12 mouse cellular contexts compared by ENCODE assay signal in the genomic region with DNA sequence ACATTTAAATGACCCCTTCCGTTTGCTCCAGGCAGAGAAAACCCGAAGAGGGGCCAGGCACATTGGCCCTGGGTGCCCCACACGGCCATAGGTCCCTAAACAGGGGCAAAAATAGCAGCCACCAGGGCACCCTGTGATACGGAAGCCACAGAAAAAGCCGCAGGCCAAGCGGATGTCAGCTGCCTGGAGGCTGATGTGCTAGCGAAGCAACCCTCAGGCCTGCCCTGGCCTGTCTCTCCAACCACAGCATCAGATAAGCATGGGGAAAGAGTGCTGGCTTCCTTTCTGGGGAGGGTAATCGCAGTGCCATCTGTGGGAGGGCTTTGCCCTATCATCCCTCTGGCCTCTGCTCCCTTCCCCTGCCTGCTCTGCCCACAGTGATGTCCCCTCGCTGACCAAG. TPM values are rescaled to one million over a fixed set of nuclear protein-coding genes. Genes with fewer than 3 reads are reported as not detected.
DNase-seq lines count a peak whose midpoint lies in the region; ATAC-seq lines count a peak whose summit lies in the region.
"Had no signal": no experiment of that assay in that cellular context is flagged by ENCODE, and none has a peak within 500 bp of the region (broad histone marks: within the 10 kb centered on the region; RNA-seq: fewer than 3 reads in every experiment).

No protein-coding gene starts in this region.

- ATAC-seq in midbrain, embryonic 15.5 days (replicated peaks) = no peak
- peak; percentile 58 for ATAC-seq in embryonic facial prominence, embryonic 14.5 days (ENCODE audit: low read depth)
- peak; percentile 74 for ATAC-seq in monocyte, adult 5-6 weeks (replicated peaks; ENCODE audit: insufficient number of reproducible peaks, low FRiP score, low TSS enrichment, poor library complexity, severe bottlenecking)

- H3K9me3 ChIP-seq in midbrain, embryonic 10.5 days (replicated peaks) = no peaks in the 10 kb centered on the region
- no peaks in the 10 kb centered on the region for H3K9me3 ChIP-seq in midbrain, embryonic 15.5 days
- no peaks in the 10 kb centered on the region for H3K9me3 ChIP-seq in embryonic facial prominence, embryonic 14.5 days (ENCODE audit: control insufficient read depth, low read length)
- H3K9me3 ChIP-seq: heart, embryonic 13.5 days; neural tube, embryonic 12.5 days had no signal

- no peaks in the 10 kb centered on the region for H3K27me3 ChIP-seq in midbrain, embryonic 10.5 days (ENCODE audit: low read depth, poor library complexity, severe bottlenecking)
- H3K27me3 ChIP-seq in midbrain, embryonic 15.5 days (replicated peaks) = no peaks in the 10 kb centered on the region
- no peaks in the 10 kb centered on the region for H3K27me3 ChIP-seq in embryonic facial prominence, embryonic 14.5 days (replicated peaks; ENCODE audit: control insufficient read depth, insufficient read depth, low read length)
- H3K27me3 ChIP-seq: neural tube, embryonic 12.5 days had no signal

- H3K4me3 ChIP-seq in midbrain, embryonic 10.5 days = no peak overlapping the region
- H3K4me3 ChIP-seq in midbrain, embryonic 15.5 days = no peak overlapping the region
- no peak overlapping the region for H3K4me3 ChIP-seq in embryonic facial prominence, embryonic 14.5 days (ENCODE audit: low read depth, low read length)
- H3K4me3 ChIP-seq: heart, embryonic 13.5 days; neural tube, embryonic 12.5 days had no signal

- H3K9ac ChIP-seq in midbrain, embryonic 15.5 days = no peak overlapping the region
- no peak overlapping the region for H3K9ac ChIP-seq in embryonic facial prominence, embryonic 14.5 days (ENCODE audit: low read depth, low read length)
- H3K9ac ChIP-seq: heart, embryonic 13.5 days; neural tube, embryonic 12.5 days had no signal

- 0 out of 2 replicates have a peak overlapping the region, but pooled peaks have one; percentile 7 for H3K27ac ChIP-seq in midbrain, embryonic 10.5 days (replicated peaks)
- no peak overlapping the region for H3K27ac ChIP-seq in midbrain, embryonic 15.5 days
- no peak overlapping the region for H3K27ac ChIP-seq in embryonic facial prominence, embryonic 14.5 days (replicated peaks; ENCODE audit: low read depth, low read length)
- H3K27ac ChIP-seq: heart, embryonic 13.5 days; neural tube, embryonic 12.5 days had no signal

- peaks cover 86% of the 10 kb centered on the region for H3K4me1 ChIP-seq in midbrain, embryonic 10.5 days
- peaks cover 48% of the 10 kb centered on the region for H3K4me1 ChIP-seq in midbrain, embryonic 15.5 days
- 0 out of 2 replicates have a peak, but pooled peaks cover 6% of the 10 kb centered on the region for H3K4me1 ChIP-seq in embryonic facial prominence, embryonic 14.5 days (ENCODE audit: control insufficient read depth, insufficient read depth, low read length)

- no peak overlapping the region for H3K4me2 ChIP-seq in midbrain, embryonic 15.5 days
- H3K4me2 ChIP-seq in embryonic facial prominence, embryonic 14.5 days (ENCODE audit: low read depth, low read length) = no peak overlapping the region
- H3K4me2 ChIP-seq: heart, embryonic 13.5 days; neural tube, embryonic 12.5 days had no signal

- no peaks in the 10 kb centered on the region for H3K36me3 ChIP-seq in midbrain, embryonic 10.5 days
- no peaks in the 10 kb centered on the region for H3K36me3 ChIP-seq in midbrain, embryonic 15.5 days (replicated peaks)
- no peaks in the 10 kb centered on the region for H3K36me3 ChIP-seq in embryonic facial prominence, embryonic 14.5 days (ENCODE audit: control insufficient read depth, insufficient read depth, low read length)
- H3K36me3 ChIP-seq: heart, embryonic 13.5 days; neural tube, embryonic 12.5 days had no signal

- 88% methylated on average over 9 of the region's 9 CpGs for WGBS in midbrain, embryonic 10.5 days
- WGBS in midbrain, embryonic 15.5 days = 81% methylated on average over 9 of the region's 9 CpGs
- WGBS in embryonic facial prominence, embryonic 14.5 days = 76% methylated on average over 9 of the region's 9 CpGs

- no peak for DNase-seq in midbrain, embryonic 10.5 days (ENCODE audit: low spot score)
- peak; percentile 36 for DNase-seq in embryonic facial prominence, embryonic 14.5 days (ENCODE audit: low spot score)
- DNase-seq in urinary bladder, postnatal 14 days (ENCODE audit: low spot score) = peak; percentile 81
- no peak for DNase-seq in ovary, adult 18-20 months (ENCODE audit: low spot score)
- no peak for DNase-seq in cerebellum, adult 11 months
- no peak for DNase-seq in right cerebral cortex, postnatal 14 days
- DNase-seq: kidney, postnatal 36 days; lung, adult 2 months had no signal

RNA-seq across cellular contexts. Expression of a gene that starts 26.1 kb away (rescaled TPM):
- polyA plus RNA-seq in midbrain, embryonic 10.5 days (2016; fragmentation: Nextera tagmentation; extraction: Ambion mirVana) = 45.5 and 52.3 TPM in 2 replicates
- 47.4 and 55.1 TPM in 2 replicates for polyA plus RNA-seq in midbrain, embryonic 15.5 days (2015; fragmentation: Nextera tagmentation; extraction: Ambion mirVana)
- polyA plus RNA-seq in embryonic facial prominence, embryonic 14.5 days (2014; fragmentation: Nextera tagmentation; extraction: Ambion mirVana) = 4.2 and 5.1 TPM in 2 replicates
- not detected in 3 replicates for total RNA-seq in monocyte, adult 5-6 weeks (2017)

Comparison
In these comparisons a context has a peak if more than half of its experiments do, and no peak if none do; other contexts are left out.
1. DNase-seq: peak in embryonic facial prominence, embryonic 14.5 days (single experiment) and urinary bladder, postnatal 14 days (single experiment); none in midbrain, embryonic 10.5 days (single experiment), ovary, adult 18-20 months (single experiment), cerebellum, adult 11 months (single experiment) and right cerebral cortex, postnatal 14 days (single experiment).